Mouse (Mus musculus) CH12.LX (cell line): Measurements from ENCODE around the gene Cap1.

Experiments used
- CTCF ChIP-seq, 2 experiments: IDR thresholded peaks in 1 of 2; conservative IDR thresholded peaks in 1 of 2; 2 replicates each; pipeline ENCODE4 v1.5.1; 2011 to 2012; ENCODE audit warnings: low read depth in 2 of 2, low read length in 2 of 2, improper control_type of control experiment in 1 of 2, inconsistent platforms in 1 of 2, mild to moderate bottlenecking in 1 of 2, moderate library complexity in 1 of 2
- MAFK ChIP-seq: IDR thresholded peaks from 2 replicates; pipeline ENCODE4 v1.6.1; 2011; ENCODE audit warnings: low read length, improper control_type of control experiment; ENCODE audit not compliant: insufficient replicate concordance
- POLR2A ChIP-seq: IDR thresholded peaks from 2 replicates; pipeline ENCODE4 v1.6.1; 2011; ENCODE audit warnings: low read depth, mild to moderate bottlenecking, improper control_type of control experiment, low read length

DNA sequence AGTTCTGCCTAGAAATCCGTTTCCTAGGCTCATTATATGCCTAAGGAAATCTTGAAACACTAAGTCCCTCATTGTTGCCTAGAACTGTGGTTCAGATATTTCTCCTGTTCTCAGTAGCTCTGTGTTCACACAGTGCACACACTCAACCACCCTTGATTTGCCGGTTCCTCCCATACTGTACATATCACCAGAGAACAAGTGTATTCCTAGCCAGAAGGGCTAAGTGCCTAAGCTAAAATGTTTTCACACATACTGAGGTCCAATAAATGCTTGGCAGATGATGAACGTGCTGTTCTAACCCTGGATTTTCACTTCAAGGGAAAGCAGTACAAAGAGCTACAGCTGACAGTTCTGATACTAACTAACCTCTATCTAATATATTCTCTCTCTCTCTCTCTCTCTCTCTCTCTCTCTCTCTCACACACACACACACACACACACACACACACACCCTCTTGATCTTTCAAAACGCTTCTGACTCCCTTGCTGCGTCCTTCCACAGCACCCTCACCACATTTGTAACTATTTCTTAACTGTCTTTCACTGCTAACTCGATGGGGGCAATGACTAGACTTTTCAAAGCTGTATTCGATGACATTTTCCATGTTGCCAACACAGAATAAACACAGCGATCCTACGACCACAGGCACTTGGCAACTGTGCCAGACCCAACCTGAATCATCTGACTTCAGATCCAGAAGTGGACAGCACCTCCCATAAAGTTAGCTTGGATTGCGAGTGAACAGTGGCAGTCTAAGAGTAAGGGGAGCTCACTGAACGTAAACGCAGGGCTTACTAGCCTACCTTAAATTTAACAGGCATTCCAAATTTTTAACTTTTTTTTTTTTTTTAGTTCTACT lies 1.1 kb downstream of the Cap1 start:
- no peak for TF ChIP-seq POLR2A
- no peak for TF ChIP-seq MAFK
- no peak for TF ChIP-seq CTCF (conservative IDR thresholded peaks at IDR 0.05 in 1 of 2, IDR thresholded peaks at IDR 0.05 in 1 of 2; ENCODE audit: low read depth in 2 of 2, low read length in 2 of 2)
